Mouse (Mus musculus) right cerebral cortex, adult 2 months (tissue): Measurements from ENCODE around the gene Wwtr1.

ENCODE experiments used
- DNase-seq, 2 experiments: peaks; one replicate each; pipeline ENCODE4 v3.0.0; 2021 to 2022; ENCODE audit warnings: low spot score in 2 of 2

Gene Wwtr1

DNA sequence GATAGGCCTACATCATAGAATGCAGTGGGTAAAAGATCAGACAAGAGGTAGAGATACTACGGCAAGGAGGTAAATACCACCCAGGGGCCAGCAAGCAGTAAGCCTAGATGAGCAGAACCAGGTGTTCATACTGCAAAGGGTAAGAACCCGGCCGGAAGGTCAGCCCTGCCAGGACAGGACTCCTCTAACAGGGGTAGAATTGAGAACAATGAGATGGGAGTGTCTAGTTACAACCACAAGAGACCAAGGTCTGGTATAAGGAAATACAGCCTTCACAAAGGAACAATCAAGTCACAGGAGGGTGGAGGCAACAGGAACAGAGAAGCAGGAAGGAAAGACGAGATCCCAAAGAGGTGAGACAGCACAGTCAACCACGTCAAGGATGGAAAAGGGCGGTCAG, 16.9 kb downstream of the Wwtr1 start:
- no peak for DNase-seq

DNA sequence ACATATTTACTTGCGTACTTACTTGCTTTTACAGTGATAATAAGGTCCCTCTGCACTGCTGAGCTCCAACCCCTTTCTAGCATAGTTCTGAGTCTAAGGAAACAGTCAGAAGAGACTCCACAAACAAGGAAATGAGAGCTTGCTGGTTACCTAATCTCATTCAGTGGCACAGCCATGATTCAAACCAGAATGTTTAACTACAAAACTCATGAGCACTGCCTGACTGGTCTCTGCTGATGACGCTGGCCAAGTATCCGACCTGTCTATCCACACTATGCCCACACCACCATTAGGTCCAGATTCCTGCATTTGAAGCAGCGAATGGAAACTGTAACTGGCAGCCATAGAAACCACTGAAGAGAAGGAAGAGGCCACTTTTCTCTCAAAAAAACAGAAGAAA, 18.3 kb downstream of the Wwtr1 start:
- DNase-seq: no peak

DNA sequence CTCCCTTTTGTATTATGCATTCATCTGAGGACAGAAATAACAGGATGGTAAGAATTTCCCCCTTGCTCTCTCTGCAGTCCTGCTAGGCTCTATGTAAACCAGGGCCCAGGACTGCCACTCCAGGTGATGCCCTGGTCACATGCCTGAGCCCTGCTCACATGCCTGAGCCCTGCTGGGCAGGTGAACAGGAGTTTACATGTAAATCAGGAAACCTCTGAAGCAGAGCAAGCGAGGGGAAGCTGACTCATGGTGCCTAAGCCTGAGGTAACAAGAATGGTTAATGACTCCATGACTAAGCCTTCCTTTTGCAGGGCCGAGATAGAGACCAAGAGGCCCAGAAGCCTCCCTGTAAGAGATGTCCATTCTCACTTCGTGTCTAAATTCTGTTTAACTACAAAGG, 20.1 kb downstream of the Wwtr1 start:
- no peak for DNase-seq

- DNase-seq: no peak
These were observed 20.8 kb downstream of the Wwtr1 start for GRCm38 (mm10) chr3:57554890-57555239.

- no peak for DNase-seq
These were observed 21.4 kb downstream of the Wwtr1 start for GRCm38 (mm10) chr3:57554124-57554889.

DNA sequence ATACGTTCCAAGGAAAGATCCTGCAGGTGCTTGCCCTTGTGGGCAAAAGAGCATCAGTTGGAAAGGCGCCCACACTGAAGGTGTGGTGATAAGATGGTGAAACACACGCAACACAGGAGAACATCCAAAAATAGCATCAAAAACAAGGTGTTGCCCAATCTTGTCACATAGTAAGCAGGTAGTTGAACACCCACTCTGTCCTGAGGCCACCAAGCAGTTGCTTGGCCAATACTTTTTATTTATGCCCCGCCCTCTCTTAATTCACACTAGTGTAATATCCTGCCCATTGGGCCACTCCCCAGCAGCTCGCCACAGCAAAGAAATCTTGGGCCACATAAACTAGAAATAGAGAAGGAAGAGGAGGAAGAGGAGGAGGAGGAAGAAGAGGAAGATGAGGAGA, 22.6 kb downstream of the Wwtr1 start:
- no peak for DNase-seq

DNA sequence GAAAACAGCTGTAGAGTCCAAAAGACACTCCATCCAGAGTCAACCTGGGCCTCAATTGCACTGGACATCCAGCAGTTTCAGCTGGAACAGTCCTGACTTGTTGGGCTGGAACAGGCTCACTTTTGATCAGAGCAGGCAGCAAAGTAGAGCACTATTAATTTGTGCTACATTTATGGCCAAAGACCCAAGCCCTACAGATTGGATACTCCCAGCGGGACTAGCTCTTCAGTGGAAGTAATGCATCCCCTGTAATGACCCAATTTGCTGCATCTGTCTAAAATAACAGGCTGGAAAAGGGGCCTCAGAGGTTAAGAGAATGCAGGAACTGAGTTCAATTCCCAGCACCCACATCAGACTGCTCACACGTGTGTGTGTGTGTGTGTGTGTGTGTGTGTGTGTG, 24.5 kb downstream of the Wwtr1 start:
- DNase-seq: no peak

DNA sequence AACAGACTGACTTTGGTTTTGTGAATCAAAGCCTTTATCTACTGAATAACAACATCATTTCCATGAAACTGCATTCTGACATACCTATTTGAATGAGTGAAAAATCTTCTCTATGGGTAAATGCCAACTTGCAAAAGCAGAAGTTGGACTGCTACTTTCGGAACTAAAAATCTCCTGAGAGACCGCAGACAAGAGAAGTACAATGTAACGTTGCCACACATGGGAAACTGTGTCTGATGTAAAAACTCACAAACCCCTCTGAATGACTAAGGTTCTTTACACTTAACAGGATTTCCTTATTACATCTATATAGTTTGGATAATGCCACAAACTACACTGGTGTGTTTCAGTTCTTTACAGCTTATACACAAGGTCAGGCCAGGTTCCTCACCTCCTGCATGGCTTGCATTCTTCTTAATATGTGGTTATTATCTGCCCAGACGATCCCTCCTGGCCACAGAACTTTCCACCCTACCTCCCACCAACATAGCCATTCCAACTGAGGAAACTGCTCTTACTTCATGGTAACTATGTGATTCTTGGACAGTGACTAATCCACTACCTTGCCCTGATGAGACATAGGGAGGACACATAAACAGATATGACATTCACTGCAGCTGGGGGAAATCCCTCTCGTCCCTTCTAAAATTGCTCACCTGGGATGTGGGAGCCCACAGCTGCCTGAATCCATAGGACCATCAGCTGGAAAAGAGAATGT, 25.1 kb downstream of the Wwtr1 start:
- no peak for DNase-seq

DNA sequence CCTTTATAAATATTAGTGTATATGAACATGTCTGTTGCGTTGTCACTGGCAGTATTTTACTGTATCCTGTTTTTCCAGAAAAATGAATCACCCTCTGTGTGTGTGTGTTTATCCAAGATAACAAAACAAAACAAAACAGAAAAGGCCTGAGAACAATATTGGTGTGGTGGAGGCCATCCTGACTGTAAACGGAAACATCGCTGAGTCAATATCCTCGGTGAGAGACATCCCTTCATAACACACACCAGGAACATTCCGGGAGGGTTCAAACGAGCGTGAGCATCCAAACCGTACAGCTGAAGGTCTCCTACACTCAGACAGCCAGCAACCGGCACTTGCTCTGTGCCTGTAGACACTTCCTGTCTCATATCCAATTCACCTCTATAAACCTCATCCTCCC, 31.6 kb downstream of the Wwtr1 start:
- no peak for DNase-seq

GRCm38 (mm10) chr3:57542848-57543380, 32.8 kb downstream of the Wwtr1 start:
- no peak for DNase-seq

GRCm38 (mm10) chr3:57541205-57541604, 34.5 kb downstream of the Wwtr1 start:
- no peak for DNase-seq

- DNase-seq: no peak
These were observed 35.2 kb downstream of the Wwtr1 start for GRCm38 (mm10) chr3:57540474-57540873.

GRCm38 (mm10) chr3:57535483-57536185, 40.1 kb downstream of the Wwtr1 start:
- no peak for DNase-seq

DNA sequence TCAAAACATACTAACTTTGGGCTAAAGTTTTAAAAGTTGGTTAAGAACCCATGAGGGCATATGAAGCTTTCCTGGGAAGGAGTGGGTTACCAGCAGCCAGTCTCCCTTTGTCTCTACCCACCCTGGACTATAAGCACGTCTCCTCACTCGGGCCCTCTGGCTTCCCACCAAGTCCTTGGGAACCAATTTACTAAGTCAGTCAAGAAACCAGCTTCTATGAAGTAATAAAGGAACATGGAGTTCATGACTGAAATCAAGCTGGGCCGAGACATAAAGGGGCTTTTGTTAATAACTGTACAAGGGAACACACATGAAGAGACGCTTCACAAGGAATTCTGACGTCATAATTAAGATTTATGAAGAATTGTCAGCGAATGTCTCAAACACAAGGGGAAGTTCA, 41.3 kb downstream of the Wwtr1 start:
- DNase-seq: no peak

DNA sequence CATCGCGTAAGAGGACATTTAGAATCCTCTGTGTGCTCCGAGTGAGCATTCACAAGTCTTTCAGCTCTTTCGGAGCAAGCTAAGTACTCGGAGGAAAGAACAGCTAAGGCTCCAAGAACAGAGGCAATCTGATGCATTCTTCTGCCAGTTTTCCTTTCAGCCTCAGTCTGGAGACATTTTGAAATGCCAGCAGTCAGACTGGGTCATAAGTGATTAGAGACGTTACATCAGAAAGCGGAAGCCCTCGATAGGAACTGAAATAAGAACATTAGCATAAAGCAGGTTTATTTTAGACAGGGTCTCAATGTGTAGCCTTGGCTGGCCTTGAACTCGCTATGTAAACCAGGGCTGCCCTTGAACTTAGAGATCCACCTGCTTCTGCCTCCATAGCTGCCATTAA, 41.8 kb downstream of the Wwtr1 start:
- no peak for DNase-seq

GRCm38 (mm10) chr3:57532991-57533725, 42.6 kb downstream of the Wwtr1 start:
- no peak for DNase-seq

GRCm38 (mm10) chr3:57530836-57531235, 44.9 kb downstream of the Wwtr1 start:
- DNase-seq: no peak

GRCm38 (mm10) chr3:57530221-57530620, 45.5 kb downstream of the Wwtr1 start:
- DNase-seq: no peak

DNA sequence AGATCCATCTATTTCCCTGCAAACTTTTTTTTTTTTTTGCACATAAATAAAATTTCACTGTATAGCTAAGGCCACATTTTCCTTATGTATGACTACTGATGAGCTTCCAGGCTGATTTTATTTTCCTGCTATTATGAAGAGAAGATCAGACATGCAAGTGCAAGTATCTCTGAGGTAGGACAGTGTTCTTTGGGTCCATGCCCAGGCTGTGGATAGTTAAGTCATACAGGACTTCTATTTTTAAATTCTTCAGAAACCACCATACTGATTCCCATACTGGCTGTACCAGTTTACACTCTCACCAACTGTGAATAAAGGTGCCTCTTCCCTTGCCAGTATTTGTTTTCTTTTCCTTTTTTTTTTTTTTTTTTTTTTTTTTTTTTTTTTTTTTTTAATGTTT, 48.6 kb downstream of the Wwtr1 start:
- no peak for DNase-seq

DNA sequence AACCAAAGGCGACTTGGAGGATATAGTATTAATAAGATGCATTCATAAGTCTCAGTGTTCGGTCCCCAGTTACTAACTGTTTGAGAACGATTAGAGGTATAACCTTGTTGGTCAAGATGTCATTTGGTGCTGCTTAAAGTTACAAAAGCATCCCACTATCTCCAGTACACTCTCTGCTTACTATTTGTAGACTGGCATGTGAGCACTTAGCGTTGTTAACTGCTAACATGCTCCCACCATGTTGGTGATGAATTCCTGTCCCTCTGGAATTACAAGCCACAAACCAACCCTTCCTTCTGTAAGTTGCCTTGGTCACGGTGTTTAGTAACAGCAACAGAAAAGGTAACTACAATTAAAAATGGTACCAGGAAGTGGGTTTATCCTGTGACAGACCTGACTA, 52.6 kb downstream of the Wwtr1 start:
- no peak for DNase-seq

- no peak for DNase-seq
These were observed 53.8 kb downstream of the Wwtr1 start for GRCm38 (mm10) chr3:57521876-57522275.

DNA sequence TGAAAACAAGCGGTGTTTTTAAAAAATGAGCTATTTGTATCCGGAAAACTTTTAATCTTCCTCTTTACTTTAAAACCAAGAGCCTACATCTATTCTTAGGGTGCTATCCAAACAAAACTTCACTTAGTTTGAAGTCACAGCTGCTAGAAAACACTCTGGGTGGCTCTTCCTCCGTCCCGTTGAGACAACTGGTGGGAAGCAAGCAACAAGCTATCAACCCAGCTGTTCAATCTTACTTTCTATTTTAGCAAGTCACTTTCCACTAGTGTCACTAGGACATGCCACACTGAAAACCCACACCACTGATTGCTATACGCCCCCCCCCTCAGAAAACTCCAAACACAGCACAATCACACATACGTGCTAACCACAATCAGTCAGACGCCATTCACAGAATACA, 55.7 kb downstream of the Wwtr1 start:
- DNase-seq: no peak
